Mouse (Mus musculus) forebrain, embryonic 14.5 days (tissue): ENCODE measurements around the gene Plxnc1. TPM values are rescaled to one million over a fixed set of nuclear protein-coding genes. Genes with fewer than 3 reads are reported as not detected.
A peak's percentile ranks its signal among the peaks of the same experiment; 100 is the strongest.

ENCODE experiments used
- ATAC-seq: fragments of 200-750 bp; cut with Nextera tagmentation; 2 replicates; pipeline ENCODE4 v1.8.0; 2017; ENCODE audit warnings: mild to moderate bottlenecking, moderate library complexity
- DNase-seq: peaks from one replicate; pipeline ENCODE4 v3.0.0-alpha.2; 2015; ENCODE audit warnings: low spot score
- H3K27ac ChIP-seq: fragments of 300-500 bp; sonication (generic); 2 replicates; pipeline ENCODE4 v1.5.1; 2014; ENCODE audit warnings: low read depth, mild to moderate bottlenecking, control low read depth, low read length, moderate library complexity
- H3K27me3 ChIP-seq: fragments of 300-500 bp; sonication (generic); replicated peaks from 2 replicates; pipeline ENCODE4 v1.6.1; 2014; ENCODE audit warnings: low read length, control low read depth, mixed read lengths; ENCODE audit not compliant: control insufficient read depth, insufficient read depth
- H3K36me3 ChIP-seq: fragments of 300-500 bp; sonication (generic); 2 replicates; pipeline ENCODE4 v1.6.1; 2014; ENCODE audit warnings: low read length, control low read depth; ENCODE audit not compliant: control insufficient read depth, insufficient read depth
- H3K4me1 ChIP-seq: fragments of 300-500 bp; sonication (generic); 2 replicates; pipeline ENCODE4 v1.6.1; 2014; ENCODE audit warnings: antibody characterized with exemption, low read length, control low read depth; ENCODE audit not compliant: control insufficient read depth, insufficient read depth
- H3K4me2 ChIP-seq: fragments of 300-500 bp; sonication (generic); 2 replicates; pipeline ENCODE4 v1.6.1; 2014; ENCODE audit warnings: mild to moderate bottlenecking, control low read depth, low read length
- H3K4me3 ChIP-seq: fragments of 300-500 bp; sonication (generic); 2 replicates; pipeline ENCODE4 v1.5.1; 2014; ENCODE audit warnings: low read depth, low read length, control low read depth
- H3K9ac ChIP-seq: fragments of 300-500 bp; sonication (generic); 2 replicates; pipeline ENCODE4 v1.6.1; 2014; ENCODE audit warnings: mild to moderate bottlenecking, low read length, control low read depth, moderate library complexity
- H3K9me3 ChIP-seq: fragments of 300-500 bp; sonication (generic); replicated peaks from 2 replicates; pipeline ENCODE4 v1.6.1; 2016; ENCODE audit warnings: low read length, control low read depth, mixed read lengths; ENCODE audit not compliant: control insufficient read depth
- WGBS: fragments of 180-500 bp; shearing (Covaris S2); extraction: QIAGEN DNeasy Blood & Tissue Kit; methylation state at CpG from one replicate; pipeline ENCODE4 v1.1.7; 2014; 5-methylcytosine and 5-hydroxymethylcytosine counted together
- polyA plus RNA-seq: library from polyadenylated mRNA; unstranded; fragments of >200 nt; fragmentation: Nextera tagmentation; extraction: Ambion mirVana; gene quantifications from 2 replicates; pipeline ENCODE4 v1.2.1, GENCODE M21; 2014

The Plxnc1 gene
- polyA plus RNA-seq, 1 experiment from 2014 or later, result 14.4 TPM

DNA sequence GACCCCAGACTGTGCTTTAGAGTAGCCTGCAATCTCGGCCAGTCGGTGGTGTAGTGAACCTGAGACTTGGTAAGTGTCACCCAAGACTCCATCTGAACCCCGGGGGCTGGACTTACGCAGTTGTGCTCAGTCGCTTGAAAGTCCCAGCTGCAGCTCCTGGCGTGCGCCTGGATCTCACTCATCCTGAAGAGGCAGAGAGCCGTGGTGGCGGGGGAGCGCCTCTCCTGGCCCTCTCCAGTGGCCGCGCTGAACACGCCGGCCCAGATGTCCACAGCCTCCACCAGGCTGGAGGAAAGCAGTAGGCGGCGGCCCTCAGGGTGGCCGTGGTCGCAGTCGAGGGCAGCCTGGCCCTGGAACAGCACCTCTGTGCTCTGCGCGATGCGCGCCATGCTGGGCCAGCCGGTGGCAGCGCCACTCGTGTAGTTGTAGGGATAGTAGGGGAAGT lies 1.2 kb downstream of the Plxnc1 start:
- Histone ChIP-seq H3K4me3 (peak overlapping the region; percentile 75), H3K9me3 (no peaks in the 10 kb centered on the region), H3K27ac (peak overlapping the region; percentile 95; the same call in 1 of the 2 replicates), H3K9ac (peak overlapping the region; percentile 91), H3K4me1 (peaks cover 35% of the 10 kb centered on the region), H3K4me2 (peak overlapping the region; percentile 81), H3K36me3 (no peaks in the 10 kb centered on the region), H3K27me3 (no peaks in the 10 kb centered on the region)
- ATAC-seq (peak; percentile 18; the same call in 1 of the 2 replicates), DNase-seq (peak; percentile 64)
- under 1% methylated on average over 26 of the region's 26 CpGs for WGBS

DNA sequence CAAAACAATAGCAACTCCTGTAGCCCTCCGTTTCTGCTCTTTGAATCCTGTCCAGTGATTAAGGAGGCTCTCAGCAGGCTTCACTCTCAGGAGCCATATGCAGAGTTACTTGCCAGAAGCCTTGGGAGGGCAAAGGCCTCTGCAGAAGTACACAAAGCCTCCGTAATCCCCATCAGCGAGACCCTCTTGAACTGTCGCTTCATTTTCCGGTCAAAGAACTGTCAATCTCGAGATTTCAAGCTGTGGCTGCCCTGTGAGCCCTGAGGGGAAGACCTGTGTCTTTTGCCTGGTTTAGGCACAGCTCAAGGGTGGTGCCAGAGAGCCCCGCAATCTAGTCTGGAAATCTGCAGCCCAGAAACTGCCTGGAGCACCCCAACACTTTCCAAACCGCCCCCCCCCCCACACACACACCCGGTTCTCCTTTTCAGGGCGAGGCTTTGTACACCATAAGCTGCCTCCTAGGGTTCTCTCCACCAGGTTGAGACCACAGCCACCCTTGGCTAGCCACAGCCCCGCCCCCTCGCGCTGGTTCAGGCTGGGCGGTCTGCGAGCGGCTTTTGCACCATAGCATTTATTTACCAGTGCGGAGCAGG lies 2.1 kb downstream of the Plxnc1 start:
- DNase-seq (peak; percentile 61), ATAC-seq (no peak)
- 2% methylated on average over 17 of the region's 17 CpGs for WGBS
- peak overlapping the region; percentile 95; the same call in 1 of the 2 replicates for H3K27ac ChIP-seq
- no peaks in the 10 kb centered on the region for H3K9me3 ChIP-seq
- H3K36me3 ChIP-seq, result no peaks in the 10 kb centered on the region
- H3K27me3 ChIP-seq, result no peaks in the 10 kb centered on the region
- H3K4me2 ChIP-seq, result peak overlapping the region; percentile 81
- peak overlapping the region; percentile 75 for H3K4me3 ChIP-seq
- H3K9ac ChIP-seq, result peak overlapping the region; percentile 91
- H3K4me1 ChIP-seq, result peaks cover 35% of the 10 kb centered on the region

- WGBS, result 2% methylated on average over 4 of the region's 4 CpGs
- H3K9me3 ChIP-seq, result no peaks in the 10 kb centered on the region
- no peaks in the 10 kb centered on the region for H3K27me3 ChIP-seq
- peak overlapping the region; percentile 75 for H3K4me3 ChIP-seq
- peak overlapping the region; percentile 81 for H3K4me2 ChIP-seq
- H3K9ac ChIP-seq, result no peak overlapping the region
- peak; percentile 73 for DNase-seq
- no peak for ATAC-seq
- H3K36me3 ChIP-seq, result no peaks in the 10 kb centered on the region
- H3K27ac ChIP-seq, result no peak overlapping the region
- H3K4me1 ChIP-seq, result peaks cover 35% of the 10 kb centered on the region
Observed at GRCm38 (mm10) chr10:94941551-94941950, 3.1 kb downstream of the Plxnc1 start.

GRCm38 (mm10) chr10:94940786-94941185 lies 3.8 kb downstream of the Plxnc1 start:
- DNase-seq, result peak; percentile 67
- Histone ChIP-seq H3K9ac (no peak overlapping the region), H3K4me1 (peaks cover 33% of the 10 kb centered on the region), H3K36me3 (no peaks in the 10 kb centered on the region), H3K4me3 (peak overlapping the region; percentile 75; the same call in 1 of the 2 replicates), H3K4me2 (peak overlapping the region; percentile 81), H3K27ac (peak overlapping the region; percentile 52; the same call in 1 of the 2 replicates), H3K9me3 (no peaks in the 10 kb centered on the region), H3K27me3 (no peaks in the 10 kb centered on the region)
- ATAC-seq, result no peak
- WGBS, result 2% methylated on average over 7 of the region's 7 CpGs

DNA sequence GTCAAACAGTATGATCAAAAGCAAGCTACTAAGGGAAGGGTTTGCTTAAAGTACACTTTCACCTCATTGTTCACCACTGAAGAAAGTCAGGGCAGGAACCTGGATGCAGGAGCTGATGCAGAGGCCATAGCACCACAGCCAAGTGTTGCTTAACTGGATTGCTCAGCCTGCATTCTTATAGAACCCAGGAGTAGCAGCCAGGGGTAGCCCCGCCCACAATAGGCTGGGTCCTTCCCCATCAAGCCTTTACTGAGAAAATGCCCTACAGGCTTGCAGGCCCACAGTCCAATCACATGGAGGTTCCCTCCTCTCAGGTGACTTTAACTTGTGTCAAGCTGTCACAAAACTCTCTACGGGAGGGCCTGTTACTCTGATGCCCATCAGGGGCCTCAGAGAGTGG lies 4.6 kb downstream of the Plxnc1 start:
- DNase-seq, result peak; percentile 41
- H3K9me3 ChIP-seq, result no peaks in the 10 kb centered on the region
- H3K27me3 ChIP-seq, result no peaks in the 10 kb centered on the region
- H3K27ac ChIP-seq, result no peak overlapping the region
- H3K4me2 ChIP-seq, result peak overlapping the region; percentile 81
- H3K4me3 ChIP-seq, result peak overlapping the region; percentile 75
- H3K36me3 ChIP-seq, result no peaks in the 10 kb centered on the region
- H3K4me1 ChIP-seq, result peaks cover 33% of the 10 kb centered on the region
- 29% methylated on average over 2 of the region's 2 CpGs for WGBS
- peak overlapping the region; percentile 37 for H3K9ac ChIP-seq
- ATAC-seq, result no peak

DNA sequence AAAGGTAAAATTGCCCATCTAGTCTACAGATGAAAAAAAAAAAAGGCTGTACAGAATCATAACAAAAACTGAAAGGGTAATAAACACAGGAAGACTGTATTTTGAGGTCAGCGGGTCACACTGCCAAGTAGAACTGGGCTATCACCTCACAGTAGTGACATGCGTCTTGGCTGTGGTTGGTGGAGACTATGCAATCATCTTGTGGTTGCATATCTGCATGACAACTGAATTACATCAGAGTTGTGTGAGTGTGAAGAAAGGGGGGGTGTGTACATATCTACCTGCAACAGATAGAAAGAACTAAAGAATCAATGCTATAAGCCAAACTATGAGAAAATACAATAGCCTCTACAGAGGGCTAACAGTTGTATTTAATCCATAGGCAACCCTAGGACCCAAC lies 5.7 kb downstream of the Plxnc1 start:
- ATAC-seq (no peak), DNase-seq (no peak)
- Histone ChIP-seq H3K36me3 (no peaks in the 10 kb centered on the region), H3K9ac (no peak overlapping the region), H3K4me3 (no peak overlapping the region), H3K4me2 (no peak overlapping the region), H3K27ac (no peak overlapping the region), H3K27me3 (no peaks in the 10 kb centered on the region), H3K9me3 (no peaks in the 10 kb centered on the region), H3K4me1 (peaks cover 33% of the 10 kb centered on the region)
- WGBS, result 95% methylated on average over 2 of the region's 2 CpGs

DNA sequence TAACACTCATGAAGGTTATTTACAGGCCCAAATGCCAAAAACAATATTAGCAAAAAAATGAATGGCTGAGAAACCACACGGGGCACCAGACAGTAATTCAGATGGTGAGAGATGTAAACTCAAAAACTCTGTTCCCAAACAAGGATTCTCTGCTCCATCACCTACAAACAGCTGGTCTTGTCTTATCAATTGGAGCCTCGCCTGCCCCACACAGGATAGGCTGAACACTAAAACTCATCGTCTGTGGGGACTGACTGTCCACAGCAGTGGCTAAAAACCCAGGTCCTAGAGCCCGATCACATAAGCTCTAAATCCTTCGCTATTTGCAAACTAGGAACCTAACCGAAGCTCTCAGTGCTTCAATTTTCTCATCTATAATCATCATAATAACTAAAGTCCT lies 6.3 kb downstream of the Plxnc1 start:
- no peak overlapping the region for H3K9ac ChIP-seq
- H3K9me3 ChIP-seq, result no peaks in the 10 kb centered on the region
- ATAC-seq (no peak), DNase-seq (no peak)
- no peak overlapping the region for H3K4me3 ChIP-seq
- H3K27ac ChIP-seq, result no peak overlapping the region
- no peaks in the 10 kb centered on the region for H3K27me3 ChIP-seq
- H3K4me1 ChIP-seq, result peaks cover 38% of the 10 kb centered on the region
- H3K36me3 ChIP-seq, result no peaks in the 10 kb centered on the region
- WGBS, result 91% methylated on average over 6 of the region's 6 CpGs
- H3K4me2 ChIP-seq, result no peak overlapping the region

DNA sequence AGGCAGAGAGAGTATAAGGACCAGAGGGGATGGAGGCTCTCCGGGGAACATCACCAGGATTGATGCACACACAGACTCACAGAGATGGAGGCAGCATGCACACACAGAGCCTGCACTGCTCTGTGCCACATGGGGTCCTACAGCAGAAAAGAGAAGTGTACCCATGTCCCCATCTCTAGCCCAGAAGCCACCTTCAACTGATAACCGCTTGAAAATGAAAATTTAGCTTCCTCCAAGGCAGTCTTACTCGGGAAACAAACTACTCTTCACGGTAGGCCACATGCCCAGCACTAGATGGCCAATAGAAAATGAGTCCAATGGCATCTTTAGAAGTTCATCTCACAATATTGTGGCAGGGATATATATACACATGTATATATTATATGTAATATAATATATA lies 9.4 kb downstream of the Plxnc1 start:
- H3K36me3 ChIP-seq, result no peaks in the 10 kb centered on the region
- H3K27ac ChIP-seq, result no peak overlapping the region
- H3K27me3 ChIP-seq, result no peaks in the 10 kb centered on the region
- H3K4me2 ChIP-seq, result no peak overlapping the region
- DNase-seq, result no peak
- H3K9me3 ChIP-seq, result no peaks in the 10 kb centered on the region
- WGBS, result 79% methylated on average over 4 of the region's 4 CpGs
- no peak overlapping the region for H3K9ac ChIP-seq
- no peak for ATAC-seq
- H3K4me1 ChIP-seq, result peaks cover 17% of the 10 kb centered on the region
- no peak overlapping the region for H3K4me3 ChIP-seq

GRCm38 (mm10) chr10:94934151-94934614 lies 10.5 kb downstream of the Plxnc1 start:
- Histone ChIP-seq H3K4me2 (no peak overlapping the region), H3K4me3 (no peak overlapping the region), H3K27ac (no peak overlapping the region), H3K27me3 (no peaks in the 10 kb centered on the region), H3K36me3 (no peaks in the 10 kb centered on the region), H3K4me1 (peaks cover 9% of the 10 kb centered on the region), H3K9me3 (no peaks in the 10 kb centered on the region), H3K9ac (no peak overlapping the region)
- DNase-seq (no peak), ATAC-seq (no peak)
- 87% methylated on average over 9 of the region's 9 CpGs for WGBS
